Mouse (Mus musculus) forebrain, postnatal 0 days (tissue): ENCODE results near the gene Ahr. TPM values are rescaled to one million over a fixed set of nuclear protein-coding genes. Genes with fewer than 3 reads are reported as not detected.

Source experiments
- ATAC-seq: fragments of 200-750 bp; cut with Nextera tagmentation; 2 replicates; pipeline ENCODE4 v1.8.0; 2017; ENCODE audit warnings: mild to moderate bottlenecking, moderate library complexity
- DNase-seq: peaks from one replicate; pipeline ENCODE4 v3.0.0-alpha.2; 2015
- H3K27ac ChIP-seq: fragments of 300-500 bp; sonication (generic); 2 replicates; pipeline ENCODE4 v1.5.1; 2014; ENCODE audit warnings: low read depth, mild to moderate bottlenecking, antibody characterized with exemption, low read length, moderate library complexity, mixed read lengths
- H3K27me3 ChIP-seq: fragments of 300-500 bp; sonication (generic); 2 replicates; pipeline ENCODE4 v1.6.1; 2014; ENCODE audit warnings: mild to moderate bottlenecking, low read length, mixed read lengths; ENCODE audit not compliant: insufficient read depth
- H3K36me3 ChIP-seq: fragments of 300-500 bp; sonication (generic); 2 replicates; pipeline ENCODE4 v1.6.1; 2014; ENCODE audit warnings: mild to moderate bottlenecking, moderate library complexity; ENCODE audit not compliant: insufficient read depth
- H3K4me1 ChIP-seq: fragments of 300-500 bp; sonication (generic); 2 replicates; pipeline ENCODE4 v1.6.1; 2014; ENCODE audit warnings: antibody characterized with exemption; ENCODE audit not compliant: insufficient read depth
- H3K4me2 ChIP-seq: fragments of 300-500 bp; sonication (generic); 2 replicates; pipeline ENCODE4 v1.6.1; 2014; ENCODE audit warnings: low read depth, mild to moderate bottlenecking, moderate library complexity
- H3K4me3 ChIP-seq: fragments of 300-500 bp; sonication (generic); 2 replicates; pipeline ENCODE4 v1.5.1; 2014; ENCODE audit warnings: low read depth, low read length, mixed read lengths
- H3K9ac ChIP-seq: fragments of 300-500 bp; sonication (generic); 2 replicates; pipeline ENCODE4 v1.6.1; 2014; ENCODE audit warnings: mild to moderate bottlenecking
- H3K9me3 ChIP-seq: fragments of 300-500 bp; sonication (generic); 2 replicates; pipeline ENCODE4 v1.6.1; 2016; ENCODE audit warnings: low read length
- CTCF ChIP-seq: sonication (generic); IDR thresholded peaks from 2 replicates; pipeline ENCODE4 v1.5.1; 2016; ENCODE audit warnings: antibody characterized with exemption, control low read depth, low read depth
- WGBS: fragments of 180-500 bp; shearing (Covaris S2); extraction: QIAGEN DNeasy Blood & Tissue Kit; methylation state at CpG from one replicate; pipeline ENCODE4 v1.1.7; 2014; 5-methylcytosine and 5-hydroxymethylcytosine counted together
- polyA plus RNA-seq: library from polyadenylated mRNA; unstranded; fragments of >200 nt; fragmentation: Nextera tagmentation; extraction: Ambion mirVana; gene quantifications from 2 replicates; pipeline ENCODE4 v1.2.1, GENCODE M21; 2015
- total RNA-seq: library from RNA; depleted of rRNA; stranded (reverse); fragments of >200 nt; gene quantifications from 2 replicates; pipeline ENCODE4 v1.2.3, GENCODE M21; 2014

The Ahr gene
- total and polyA plus RNA-seq, 2 experiments from 2014 or later = 2.0 to 7.2 TPM

DNA sequence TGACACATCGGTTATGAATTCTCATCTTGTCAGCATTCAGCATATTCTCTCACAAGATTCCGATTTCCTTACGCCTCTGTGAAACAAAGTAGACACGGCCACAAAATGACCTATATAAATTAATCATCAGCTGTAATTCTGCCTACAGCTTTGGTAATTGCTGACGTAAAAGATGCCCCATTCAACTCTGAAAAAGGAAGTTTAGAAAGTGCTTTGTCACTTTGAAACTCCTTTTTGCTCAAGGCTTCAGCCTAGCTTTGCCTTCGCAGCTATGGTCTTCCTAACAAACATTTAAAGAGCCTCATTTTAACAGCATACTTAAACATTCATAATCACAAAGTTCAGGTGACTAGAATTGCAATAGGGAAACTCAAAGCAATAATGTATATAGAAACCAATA, 72.2 kb downstream of the Ahr start:
- no peaks in the 10 kb centered on the region for H3K36me3 ChIP-seq
- H3K4me3 ChIP-seq = no peak overlapping the region
- ATAC-seq (no peak), DNase-seq (no peak)
- no peak overlapping the region for H3K4me2 ChIP-seq
- 79% methylated on average over 6 of the region's 6 CpGs for WGBS
- no peak overlapping the region for H3K9ac ChIP-seq
- H3K27ac ChIP-seq = no peak overlapping the region
- H3K9me3 ChIP-seq = no peaks in the 10 kb centered on the region
- no peaks in the 10 kb centered on the region for H3K4me1 ChIP-seq
- H3K27me3 ChIP-seq = no peaks in the 10 kb centered on the region
- no peak for TF ChIP-seq CTCF

DNA sequence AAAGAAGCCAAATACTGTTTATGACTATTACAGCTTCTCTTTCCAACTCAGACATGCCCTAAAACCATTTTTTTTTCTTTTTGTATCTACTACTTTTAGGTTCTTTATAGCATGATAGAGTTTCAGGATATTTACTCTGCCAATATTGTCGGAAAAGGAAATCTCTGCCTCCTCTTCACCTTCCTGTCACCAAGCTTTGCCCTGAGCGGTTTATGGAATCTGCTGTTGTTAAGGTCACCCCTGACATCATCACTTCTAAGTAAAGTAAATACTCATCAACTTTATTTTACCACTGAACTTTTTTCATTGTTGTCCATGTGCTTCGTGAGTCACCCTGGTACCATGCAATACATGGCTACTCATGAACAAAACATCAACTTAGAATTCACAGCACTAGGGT, 75.2 kb downstream of the Ahr start:
- Histone ChIP-seq H3K9ac (no peak overlapping the region), H3K27me3 (no peaks in the 10 kb centered on the region), H3K36me3 (no peaks in the 10 kb centered on the region), H3K4me2 (no peak overlapping the region), H3K9me3 (no peaks in the 10 kb centered on the region), H3K4me1 (no peaks in the 10 kb centered on the region), H3K27ac (no peak overlapping the region), H3K4me3 (no peak overlapping the region)
- ATAC-seq (no peak), DNase-seq (no peak)
- 92% methylated on average over 3 of the region's 3 CpGs for WGBS
- no peak for TF ChIP-seq CTCF
